Mouse (Mus musculus) G1E (cell line): ENCODE results near the gene Gabarapl1.

Experiments
- CTCF ChIP-seq: IDR thresholded peaks from 2 replicates; pipeline ENCODE4 v1.5.1; 2012; ENCODE audit warnings: low read depth, low read length, inconsistent platforms, mixed read lengths
- GATA1 ChIP-seq: IDR thresholded peaks from 2 replicates; pipeline ENCODE4 v1.6.1; 2012; ENCODE audit warnings: borderline replicate concordance, low read length, inconsistent platforms, mixed read lengths
- GATA2 ChIP-seq: IDR thresholded peaks from 2 replicates; pipeline ENCODE4 v1.6.1; 2012; ENCODE audit warnings: low read depth, low read length, inconsistent platforms, borderline replicate concordance
- TAL1 ChIP-seq: conservative IDR thresholded peaks from 2 replicates; pipeline ENCODE4 v1.6.1; 2012; ENCODE audit warnings: low read depth, low read length, inconsistent platforms, mixed read lengths

- no peak for TF ChIP-seq CTCF
- TF ChIP-seq TAL1: no peak
- no peak for TF ChIP-seq GATA1
- no peak for TF ChIP-seq GATA2
Observed at GRCm38 (mm10) chr6:129507024-129507423, 25.9 kb upstream of the Gabarapl1 start, which contains the start of gene Olr1.
